Mouse (Mus musculus) c-Kit-negative CD71-positive TER-119-positive erythroid progenitor cells, embryonic 14.5 days (primary cell): ENCODE data around the gene Plekhg2.

Experiments
- DNase-seq: peaks from one replicate; pipeline ENCODE4 v3.0.0-alpha.2; 2013; ENCODE audit warnings: low read depth, low spot score

Gene Plekhg2

GRCm38 (mm10) chr7:28368276-28368920, 4.0 kb downstream of the Plekhg2 start:
- DNase-seq, result no peak

- no peak for DNase-seq
Measured at GRCm38 (mm10) chr7:28367663-28368275, 4.6 kb downstream of the Plekhg2 start.

- DNase-seq, result no peak
Measured at GRCm38 (mm10) chr7:28362441-28363060, 9.8 kb downstream of the Plekhg2 start.

GRCm38 (mm10) chr7:28361647-28362341, 10.6 kb downstream of the Plekhg2 start:
- DNase-seq, result no peak

GRCm38 (mm10) chr7:28360291-28360690, 12.1 kb downstream of the Plekhg2 start:
- DNase-seq, result no peak

- no peak for DNase-seq
Measured at GRCm38 (mm10) chr7:28359854-28360253, 12.5 kb downstream of the Plekhg2 start.

- no peak for DNase-seq
Measured at GRCm38 (mm10) chr7:28358431-28358830, 14.0 kb downstream of the Plekhg2 start.

- DNase-seq, result no peak
Measured at GRCm38 (mm10) chr7:28357984-28358383, 14.4 kb downstream of the Plekhg2 start.

- DNase-seq, result no peak
Measured at GRCm38 (mm10) chr7:28356981-28357380, 15.4 kb downstream of the Plekhg2 start.

- no peak for DNase-seq
Measured at GRCm38 (mm10) chr7:28355221-28355620, 17.2 kb downstream of the Plekhg2 start.

GRCm38 (mm10) chr7:28354596-28354995, 17.8 kb downstream of the Plekhg2 start:
- DNase-seq, result no peak

- no peak for DNase-seq
Measured at GRCm38 (mm10) chr7:28354113-28354581, 18.3 kb downstream of the Plekhg2 start.

GRCm38 (mm10) chr7:28353267-28353666, 19.1 kb downstream of the Plekhg2 start:
- DNase-seq, result no peak

- no peak for DNase-seq
Measured at GRCm38 (mm10) chr7:28351676-28352191, 20.7 kb downstream of the Plekhg2 start.

GRCm38 (mm10) chr7:28350155-28350883, 22.1 kb downstream of the Plekhg2 start, which contains the start of gene Rps16:
Rps16 (plus strand) TSS chr7:28350652.
- peak; percentile 95 for DNase-seq

- no peak for DNase-seq
Measured at GRCm38 (mm10) chr7:28348601-28349000, 23.8 kb downstream of the Plekhg2 start.

- DNase-seq, result no peak
Measured at GRCm38 (mm10) chr7:28347746-28348145, 24.7 kb downstream of the Plekhg2 start.

- peak; percentile 71 for DNase-seq
Measured at GRCm38 (mm10) chr7:28344637-28345036, 27.8 kb downstream of the Plekhg2 start.

- DNase-seq, result no peak
Measured at GRCm38 (mm10) chr7:28341381-28341780, 31.0 kb downstream of the Plekhg2 start.

GRCm38 (mm10) chr7:28339213-28339917, 33.0 kb downstream of the Plekhg2 start:
- peak; percentile 33 for DNase-seq
